Mouse (Mus musculus) liver, adult 2 months (tissue): ENCODE data around the gene Dtd2.

Source experiments
- CTCF ChIP-seq: fragments of 200-500 bp; IDR thresholded peaks from 2 replicates; pipeline ENCODE4 v1.5.1; 2011; ENCODE audit warnings: low read depth, low read length, control low read depth
- POLR2A ChIP-seq: fragments of 200-500 bp; IDR thresholded peaks from 2 replicates; pipeline ENCODE4 v1.6.1; 2011; ENCODE audit warnings: low read length, control low read depth; ENCODE audit not compliant: insufficient read depth; ENCODE audit errors: extremely low read depth

- no peak for TF ChIP-seq POLR2A
- no peak for TF ChIP-seq CTCF
These were observed 43.0 kb upstream of the Dtd2 start for GRCm38 (mm10) chr12:52049324-52049723.
